Mouse (Mus musculus): ENCODE results near the gene Set. TPM values are rescaled to one million over a fixed set of nuclear protein-coding genes. Genes with fewer than 3 reads are reported as not detected.
"Not testable (repeated sequence)": the region's sequence is repeated elsewhere in the genome, so short reads cannot be mapped to it uniquely, and the experiment has no call there.

The Set gene
- 100 to 1,000 TPM in 1 of 2 experiments, 10 to 100 TPM in 1; 95.8 to 106 TPM for total RNA-seq (2021)

GRCm38 (mm10) chr2:30057223-30057904, at the start of gene Set:
TSS of gene Set (plus strand) at chr2:30057378.
- no peak for DNase-seq (ENCODE audit: low spot score)
- intact Hi-C loops (cut with DNase I) = no loop called here

GRCm38 (mm10) chr2:30009101-30009500, 48.1 kb upstream of the Set start:
- DNase-seq (ENCODE audit: low spot score) = no peak
- intact Hi-C loops (cut with DNase I) = no loop called here

- intact Hi-C loops (cut with DNase I) = loop anchor here (2.0 kb wide), 1 partner anchor 16 kb away; no protein-coding TSS in a partner anchor
- DNase-seq (ENCODE audit: low spot score) = peak; percentile 10
Measured at GRCm38 (mm10) chr2:30010840-30011281, 46.3 kb upstream of the Set start.

GRCm38 (mm10) chr2:30014326-30014966, 42.7 kb upstream of the Set start:
- intact Hi-C loops (cut with DNase I) = no loop called here
- no peak for DNase-seq (ENCODE audit: low spot score)

- intact Hi-C loops (cut with DNase I) = no loop called here
- no peak for DNase-seq (ENCODE audit: low spot score)
Measured at GRCm38 (mm10) chr2:30025454-30025853, 31.7 kb upstream of the Set start.

- intact Hi-C loops (cut with DNase I) = loop anchor here (2.0 kb wide), 1 partner anchor 16 kb away; no protein-coding TSS in a partner anchor
Measured at GRCm38 (mm10) chr2:30026997-30027396, 30.2 kb upstream of the Set start.

GRCm38 (mm10) chr2:30032244-30032846, 24.8 kb upstream of the Set start:
- intact Hi-C loops (cut with DNase I) = no loop called here
- DNase-seq (ENCODE audit: low spot score) = no peak

More at GRCm38 (mm10) chr2:30026997-30027396, 30.2 kb upstream of the Set start:
- no peak for DNase-seq (ENCODE audit: low spot score)

- intact Hi-C loops (cut with DNase I) = no loop called here
Measured at GRCm38 (mm10) chr2:30032957-30033356, 24.2 kb upstream of the Set start.

GRCm38 (mm10) chr2:30037762-30038161, 19.4 kb upstream of the Set start:
- no peak for DNase-seq (ENCODE audit: low spot score)
- intact Hi-C loops (cut with DNase I) = no loop called here

More at GRCm38 (mm10) chr2:30032957-30033356, 24.2 kb upstream of the Set start:
- DNase-seq (ENCODE audit: low spot score) = no peak

GRCm38 (mm10) chr2:30038370-30038769, 18.8 kb upstream of the Set start:
- intact Hi-C loops (cut with DNase I) = no loop called here
- DNase-seq (ENCODE audit: low spot score) = no peak

GRCm38 (mm10) chr2:30039687-30040086, 17.5 kb upstream of the Set start:
- no peak for DNase-seq (ENCODE audit: low spot score)
- intact Hi-C loops (cut with DNase I) = loop anchor here (1.0 to 10.0 kb wide), 3 partner anchors 38 to 125 kb away; partner anchors contain the start of gene Pkn3

GRCm38 (mm10) chr2:30042445-30042844, 14.7 kb upstream of the Set start:
- no peak for DNase-seq (ENCODE audit: low spot score)
- intact Hi-C loops (cut with DNase I) = loop anchor here (5.0 to 10.0 kb wide), 2 partner anchors 35 to 122 kb away; partner anchors contain the start of gene Pkn3

GRCm38 (mm10) chr2:30044550-30044949, 12.6 kb upstream of the Set start:
- no peak for DNase-seq (ENCODE audit: low spot score)
- intact Hi-C loops (cut with DNase I) = loop anchor here (5.0 to 10.0 kb wide), 2 partner anchors 33 to 120 kb away; partner anchors contain the start of gene Pkn3

- intact Hi-C loops (cut with DNase I) = loop anchor here (10.0 kb wide), 1 partner anchor 118 kb away; no protein-coding TSS in a partner anchor
- no peak for DNase-seq (ENCODE audit: low spot score)
Measured at GRCm38 (mm10) chr2:30047127-30047526, 10.1 kb upstream of the Set start.

GRCm38 (mm10) chr2:30048101-30048501, 9.1 kb upstream of the Set start:
- intact Hi-C loops (cut with DNase I) = loop anchor here (10.0 kb wide), 1 partner anchor 117 kb away; no protein-coding TSS in a partner anchor
- DNase-seq (ENCODE audit: low spot score) = no peak

- DNase-seq (ENCODE audit: low spot score) = peak; percentile 94
- intact Hi-C loops (cut with DNase I) = loop anchor here (10.0 kb wide), 1 partner anchor 116 kb away; no protein-coding TSS in a partner anchor
Measured at GRCm38 (mm10) chr2:30048699-30049388, 8.3 kb upstream of the Set start, which contains the start of gene Wdr34. TSS of gene Wdr34 (minus strand) at chr2:30048881.

GRCm38 (mm10) chr2:30049831-30050230, 7.3 kb upstream of the Set start:
- intact Hi-C loops (cut with DNase I) = loop anchor here (10.0 kb wide), 1 partner anchor 115 kb away; no protein-coding TSS in a partner anchor

GRCm38 (mm10) chr2:30051992-30052761, 5.0 kb upstream of the Set start:
- DNase-seq (ENCODE audit: low spot score) = no peak
- intact Hi-C loops (cut with DNase I) = no loop called here

More at GRCm38 (mm10) chr2:30049831-30050230, 7.3 kb upstream of the Set start:
- no peak for DNase-seq (ENCODE audit: low spot score)

- intact Hi-C loops (cut with DNase I); DNase-seq (ENCODE audit: low spot score): not testable (repeated sequence)
Measured at GRCm38 (mm10) chr2:30055310-30055709, 1.9 kb upstream of the Set start.
